Mouse (Mus musculus): ENCODE measurements at regions not wholly inside any gene's neighbourhood (a gene's known extent, or its start where the extent isn't known, plus 50 kb on each side); places are given as distances from the start of the nearest gene placed in this dataset.

- H3K4me1 ChIP-seq (ENCODE audit: control insufficient read depth, insufficient read depth, low read length) = no peaks in the 10 kb centered on the region
- H3K4me3 ChIP-seq (replicated peaks; ENCODE audit: insufficient read depth, low read depth, low read length) = no peak overlapping the region
- WGBS = 90% methylated on average over 5 of the region's 5 CpGs
- no peak overlapping the region for H3K27ac ChIP-seq (ENCODE audit: insufficient read depth, low read length)
- no peak for DNase-seq
- no peaks in the 10 kb centered on the region for H3K27me3 ChIP-seq (ENCODE audit: control insufficient read depth, insufficient read depth, low read length)
- TF ChIP-seq POLR2A (IDR thresholded peaks at IDR 0.05; ENCODE audit: borderline replicate concordance, insufficient read depth, low read length) (no peak), CTCF (IDR thresholded peaks at IDR 0.05; ENCODE audit: borderline replicate concordance, insufficient read depth, low read depth, low read length) (no peak)
Measured at GRCm38 (mm10) chr4:10155705-10156390, 718.5 kb upstream of the 2610301B20Rik start.

GRCm38 (mm10) chr4:10189896-10190295 is 684.4 kb upstream of the 2610301B20Rik start:
- 44% methylated on average over 3 of the region's 3 CpGs for WGBS
- no peak overlapping the region for H3K4me3 ChIP-seq (replicated peaks; ENCODE audit: insufficient read depth, low read depth, low read length)
- H3K27ac ChIP-seq (ENCODE audit: insufficient read depth, low read length) = no peak overlapping the region
- H3K4me1 ChIP-seq (ENCODE audit: control insufficient read depth, insufficient read depth, low read length) = no peaks in the 10 kb centered on the region
- no peak for DNase-seq
- H3K27me3 ChIP-seq (ENCODE audit: control insufficient read depth, insufficient read depth, low read length) = no peaks in the 10 kb centered on the region
- TF ChIP-seq POLR2A (IDR thresholded peaks at IDR 0.05; ENCODE audit: borderline replicate concordance, insufficient read depth, low read length) (no peak), CTCF (IDR thresholded peaks at IDR 0.05; ENCODE audit: borderline replicate concordance, insufficient read depth, low read depth, low read length) (no peak)

GRCm38 (mm10) chr4:10197245-10197943 is 676.9 kb upstream of the 2610301B20Rik start:
- Histone ChIP-seq H3K4me3 (replicated peaks; ENCODE audit: insufficient read depth, low read depth, low read length) (no peak overlapping the region), H3K27me3 (ENCODE audit: control insufficient read depth, insufficient read depth, low read length) (no peaks in the 10 kb centered on the region), H3K4me1 (ENCODE audit: control insufficient read depth, insufficient read depth, low read length) (no peaks in the 10 kb centered on the region), H3K27ac (ENCODE audit: insufficient read depth, low read length) (no peak overlapping the region)
- no peak for DNase-seq
- TF ChIP-seq POLR2A (IDR thresholded peaks at IDR 0.05; ENCODE audit: borderline replicate concordance, insufficient read depth, low read length) (no peak), CTCF (IDR thresholded peaks at IDR 0.05; ENCODE audit: borderline replicate concordance, insufficient read depth, low read depth, low read length) (no peak)
- 86% methylated on average over 1 of the region's 1 CpGs for WGBS

GRCm38 (mm10) chr4:10201835-10202234 is 672.5 kb upstream of the 2610301B20Rik start:
- TF ChIP-seq POLR2A (IDR thresholded peaks at IDR 0.05; ENCODE audit: borderline replicate concordance, insufficient read depth, low read length) = no peak
- TF ChIP-seq CTCF (IDR thresholded peaks at IDR 0.05; ENCODE audit: borderline replicate concordance, insufficient read depth, low read depth, low read length) = no peak
- no peak overlapping the region for H3K27ac ChIP-seq (ENCODE audit: insufficient read depth, low read length)
- no peaks in the 10 kb centered on the region for H3K27me3 ChIP-seq (ENCODE audit: control insufficient read depth, insufficient read depth, low read length)
- no peaks in the 10 kb centered on the region for H3K4me1 ChIP-seq (ENCODE audit: control insufficient read depth, insufficient read depth, low read length)
- no peak overlapping the region for H3K4me3 ChIP-seq (replicated peaks; ENCODE audit: insufficient read depth, low read depth, low read length)
- no peak for DNase-seq
- WGBS = 59% methylated on average over 3 of the region's 3 CpGs

GRCm38 (mm10) chr4:10204224-10204623 is 670.1 kb upstream of the 2610301B20Rik start:
- H3K4me3 ChIP-seq (replicated peaks; ENCODE audit: insufficient read depth, low read depth, low read length) = no peak overlapping the region
- TF ChIP-seq POLR2A (IDR thresholded peaks at IDR 0.05; ENCODE audit: borderline replicate concordance, insufficient read depth, low read length) = no peak
- no peak for TF ChIP-seq CTCF (IDR thresholded peaks at IDR 0.05; ENCODE audit: borderline replicate concordance, insufficient read depth, low read depth, low read length)

GRCm38 (mm10) chr4:10209324-10209923 is 664.9 kb upstream of the 2610301B20Rik start:
- WGBS = 26% methylated on average over 4 of the region's 4 CpGs
- Histone ChIP-seq H3K4me1 (ENCODE audit: control insufficient read depth, insufficient read depth, low read length) (no peaks in the 10 kb centered on the region), H3K27me3 (ENCODE audit: control insufficient read depth, insufficient read depth, low read length) (no peaks in the 10 kb centered on the region), H3K4me3 (replicated peaks; ENCODE audit: insufficient read depth, low read depth, low read length) (no peak overlapping the region), H3K27ac (ENCODE audit: insufficient read depth, low read length) (no peak overlapping the region)
- DNase-seq = no peak
- TF ChIP-seq CTCF (IDR thresholded peaks at IDR 0.05; ENCODE audit: borderline replicate concordance, insufficient read depth, low read depth, low read length) = no peak
- TF ChIP-seq POLR2A (IDR thresholded peaks at IDR 0.05; ENCODE audit: borderline replicate concordance, insufficient read depth, low read length) = no peak

More at GRCm38 (mm10) chr4:10204224-10204623, 670.1 kb upstream of the 2610301B20Rik start:
- H3K27ac ChIP-seq (ENCODE audit: insufficient read depth, low read length) = no peak overlapping the region
- H3K4me1 ChIP-seq (ENCODE audit: control insufficient read depth, insufficient read depth, low read length) = no peaks in the 10 kb centered on the region
- H3K27me3 ChIP-seq (ENCODE audit: control insufficient read depth, insufficient read depth, low read length) = no peaks in the 10 kb centered on the region
- WGBS = 100% methylated on average over 1 of the region's 1 CpGs
- DNase-seq = no peak

- Histone ChIP-seq H3K4me1 (ENCODE audit: control insufficient read depth, insufficient read depth, low read length) (no peaks in the 10 kb centered on the region), H3K27ac (ENCODE audit: insufficient read depth, low read length) (no peak overlapping the region), H3K4me3 (replicated peaks; ENCODE audit: insufficient read depth, low read depth, low read length) (no peak overlapping the region), H3K27me3 (ENCODE audit: control insufficient read depth, insufficient read depth, low read length) (no peaks in the 10 kb centered on the region)
- no peak for DNase-seq
- TF ChIP-seq POLR2A (IDR thresholded peaks at IDR 0.05; ENCODE audit: borderline replicate concordance, insufficient read depth, low read length) (no peak), CTCF (IDR thresholded peaks at IDR 0.05; ENCODE audit: borderline replicate concordance, insufficient read depth, low read depth, low read length) (no peak)
- 92% methylated on average over 4 of the region's 4 CpGs for WGBS
Measured at GRCm38 (mm10) chr4:10211303-10211702, 663.0 kb upstream of the 2610301B20Rik start.

Data from cerebellum, adult 2 months (tissue).